Mouse (Mus musculus): ENCODE data around the gene Olfr479.
"Not testable (repeated sequence)": the region's sequence is repeated elsewhere in the genome, so short reads cannot be mapped to it uniquely, and the experiment has no call there.

Gene Olfr479

DNA sequence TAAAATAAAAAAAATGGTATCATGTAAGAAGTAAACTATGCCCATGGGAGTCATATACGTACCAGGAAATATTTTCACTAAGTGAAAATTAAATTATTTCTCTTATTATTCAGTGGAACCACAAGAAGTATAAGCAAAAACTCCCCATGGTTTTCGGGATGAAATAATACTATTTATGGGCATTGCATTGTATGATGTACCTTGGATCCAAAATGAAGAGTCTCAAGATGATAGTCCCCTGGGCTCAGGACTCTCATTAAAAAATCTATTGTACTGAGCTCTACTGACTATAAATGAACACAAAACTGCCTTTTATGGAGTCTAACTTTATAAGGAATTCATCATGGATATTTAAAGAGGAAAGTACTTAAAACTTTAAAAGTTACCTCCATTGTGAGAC is at the start of gene Olfr479:
Gene Olfr479, plus strand, starts transcription at position 301 of the 400 bp plus-strand sequence.
- DNase-seq (ENCODE audit: low spot score): no peak

DNA sequence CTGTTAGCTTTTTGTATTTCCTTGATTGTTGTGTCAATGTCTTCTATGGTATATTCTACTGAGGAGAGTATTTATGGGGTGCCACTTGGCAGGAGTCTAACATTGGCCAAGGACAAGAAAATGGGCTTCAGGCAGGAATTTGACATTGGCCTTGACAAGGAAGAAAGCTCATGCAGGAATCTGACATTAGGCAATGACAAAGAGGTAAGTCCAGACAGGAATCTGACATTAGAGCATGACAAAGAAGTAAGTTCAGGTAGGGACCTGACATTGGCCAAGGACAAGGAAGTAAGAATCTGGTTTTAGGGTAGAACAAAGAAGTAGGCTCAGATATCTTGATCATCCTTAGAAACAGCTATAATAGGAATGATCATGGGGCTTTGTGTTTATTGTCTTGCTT is 36.2 kb upstream of the Olfr479 start:
- DNase-seq (ENCODE audit: low spot score): not testable (repeated sequence)

DNA sequence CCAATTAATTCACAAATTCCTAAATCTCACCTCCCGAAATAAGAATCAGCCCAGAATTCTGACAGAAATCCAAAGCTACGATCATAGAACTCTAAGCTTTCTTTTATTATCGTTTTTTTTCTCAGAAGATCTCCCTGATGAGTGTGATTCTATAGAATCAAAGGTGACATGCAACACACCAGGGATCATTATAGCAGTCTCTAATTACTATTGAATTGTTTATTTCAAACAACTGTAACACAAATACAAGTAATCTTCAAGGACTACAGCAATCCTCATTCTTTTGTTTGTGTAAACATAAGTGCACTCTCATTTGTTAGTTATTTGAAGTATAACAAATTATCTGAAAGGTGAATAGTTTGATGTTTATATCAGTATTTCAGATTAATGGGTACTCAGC is 16.6 kb upstream of the Olfr479 start, which contains the start of gene Olfr478:
Gene Olfr478, minus strand, starts transcription at position 101 of the 400 bp plus-strand sequence.
- no peak for DNase-seq (ENCODE audit: low spot score)

DNA sequence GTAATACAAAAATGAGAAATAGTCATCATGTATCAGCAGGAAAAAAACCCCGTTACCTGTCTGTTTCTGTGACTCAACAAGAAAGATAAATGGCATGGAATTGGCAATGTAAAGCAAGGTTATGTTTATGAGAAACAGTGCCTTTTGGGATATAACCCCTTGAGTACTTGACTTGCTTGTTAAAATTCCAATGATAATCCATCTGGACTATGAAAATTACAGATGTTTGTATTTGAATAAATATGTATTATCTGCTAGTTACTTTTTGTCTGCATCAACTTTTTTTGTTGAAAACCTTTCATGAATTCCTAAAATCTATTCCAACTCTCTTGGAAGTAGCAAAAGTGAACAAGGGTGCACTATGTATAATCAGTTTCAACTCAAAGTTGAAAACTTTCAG is 16.8 kb downstream of the Olfr479 start, which contains the start of gene Olfr480:
Gene Olfr480, minus strand, starts transcription at position 101 of the 400 bp plus-strand sequence.
- no peak for DNase-seq (ENCODE audit: low spot score)

DNA sequence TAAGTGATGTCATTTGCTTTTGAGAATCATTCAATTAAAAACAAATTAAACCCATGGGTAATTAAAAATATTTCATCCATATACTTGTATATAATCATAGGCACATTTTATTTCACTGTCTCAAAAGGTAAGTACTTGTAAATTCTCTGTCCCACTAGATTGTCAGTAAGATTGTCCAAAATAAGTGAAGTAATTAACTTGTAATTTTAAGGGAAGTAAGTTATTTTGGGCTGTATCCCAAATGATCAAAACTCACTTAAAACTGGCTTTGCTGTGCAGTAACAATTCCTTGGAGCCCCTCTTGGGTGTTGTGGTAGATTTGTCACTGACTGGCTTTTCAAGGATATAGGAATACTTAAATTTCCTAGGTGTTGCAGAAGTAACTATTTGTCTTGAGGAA is 29.1 kb downstream of the Olfr479 start, which contains the start of gene Olfr481:
Gene Olfr481, plus strand, starts transcription at position 301 of the 400 bp plus-strand sequence.
- no peak for DNase-seq (ENCODE audit: low spot score)

DNA sequence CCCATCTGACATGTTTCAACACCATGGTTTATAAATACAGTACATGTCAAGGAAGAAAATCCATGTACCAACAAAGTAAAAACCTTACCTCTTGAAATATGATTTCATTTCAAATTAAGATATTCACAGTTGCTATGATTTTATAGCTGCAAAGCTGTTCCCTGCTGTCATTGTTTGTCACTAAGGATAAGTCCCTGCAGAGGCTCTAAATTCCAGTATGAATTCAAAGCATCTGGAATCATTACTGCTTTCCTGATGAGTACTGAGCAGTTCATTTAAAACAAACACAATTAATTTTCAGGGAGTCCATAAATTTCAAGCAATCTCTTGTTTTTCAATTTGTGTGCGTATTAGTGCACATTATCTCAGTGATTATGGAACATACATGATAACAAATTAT is 47.0 kb downstream of the Olfr479 start, which contains the start of gene Olfr482:
Gene Olfr482, minus strand, starts transcription at position 101 of the 400 bp plus-strand sequence.
- no peak for DNase-seq (ENCODE audit: low spot score)

DNA sequence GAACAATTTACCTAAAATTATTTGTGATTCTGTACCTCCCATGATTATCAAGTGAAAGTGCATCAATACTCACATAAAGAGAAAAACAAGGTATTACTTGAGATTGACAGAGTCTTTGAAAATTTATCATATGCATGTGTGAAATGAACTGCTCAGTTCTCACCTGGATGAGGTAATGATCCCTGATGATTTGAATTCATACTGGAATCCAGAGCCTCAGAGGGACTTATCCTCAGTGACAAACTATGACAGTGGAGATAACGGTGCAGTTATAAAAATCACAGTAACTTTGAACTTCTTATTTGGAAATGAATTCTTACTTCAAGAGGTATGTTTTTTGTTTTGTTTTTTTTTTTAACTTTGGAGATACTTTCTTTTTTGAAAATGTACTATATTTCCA is 50.1 kb downstream of the Olfr479 start, which contains the start of gene Olfr483:
Gene Olfr483, plus strand, starts transcription at position 301 of the 400 bp plus-strand sequence.
- DNase-seq (ENCODE audit: low spot score): no peak
